9 mouse cellular contexts compared by ENCODE assay signal in genomic region chr15:12248279-12248678, GRCm38 (mm10). TPM values are rescaled to one million over a fixed set of nuclear protein-coding genes. Genes with fewer than 3 reads are reported as not detected.
A peak's percentile ranks its signal among the peaks of the same experiment; 100 is the strongest.
DNase-seq lines count a peak whose midpoint lies in the region; ATAC-seq and TF ChIP-seq lines count a peak whose summit lies in the region.
"Had no signal": no experiment of that assay in that cellular context is flagged by ENCODE, and none has a peak within 500 bp of the region (broad histone marks: within the 10 kb centered on the region; RNA-seq: fewer than 3 reads in every experiment).

No protein-coding gene starts in this region.

- H3K27ac ChIP-seq in heart, postnatal 0 days (ENCODE audit: low read depth): peak overlapping the region; percentile 87; the same call in 1 of the 2 replicates
- H3K27ac ChIP-seq in midbrain, embryonic 11.5 days (ENCODE audit: low read depth, low read length): no peak overlapping the region
- H3K27ac ChIP-seq: embryonic facial prominence, embryonic 13.5 days had no signal

- H3K4me2 ChIP-seq in heart, postnatal 0 days (ENCODE audit: low read depth, low read length): no peak overlapping the region
- H3K4me2 ChIP-seq in midbrain, embryonic 11.5 days: no peak overlapping the region
- H3K4me2 ChIP-seq: embryonic facial prominence, embryonic 13.5 days had no signal

- peak; percentile 47 for DNase-seq in heart, postnatal 0 days (ENCODE audit: low spot score)
- no peak for DNase-seq in heart, adult 9 months (ENCODE audit: low spot score in 2 of 2)
- peak; percentile 69 to 71 for DNase-seq in B cell, adult 2 months
- peak; percentile 19 for DNase-seq in G1E (ENCODE audit: low spot score)
- peak; percentile 81 for DNase-seq in induced T-regulatory cell, adult 2 months (ENCODE audit: low read depth)
- DNase-seq in splenic B cell, adult 2 months (ENCODE audit: low read depth, low spot score): peak; percentile 77
- DNase-seq in ovary, postnatal 10 days (ENCODE audit: low spot score): no peak
- no peak for DNase-seq in midbrain, embryonic 11.5 days (ENCODE audit: low spot score, missing footprints)

- ATAC-seq in heart, postnatal 0 days (ENCODE audit: insufficient read depth, low read depth): no peak
- no peak for ATAC-seq in G1E (ENCODE audit: extremely low read depth, insufficient number of reproducible peaks, low FRiP score, poor library complexity, severe bottlenecking)
- no peak for ATAC-seq in midbrain, embryonic 11.5 days (ENCODE audit: low FRiP score)

- 0 out of 2 replicates have a peak, but pooled peaks cover 2% of the 10 kb centered on the region for H3K9me3 ChIP-seq in heart, postnatal 0 days (replicated peaks; ENCODE audit: control insufficient read depth, low read length)
- H3K9me3 ChIP-seq in G1E (replicated peaks): no peaks in the 10 kb centered on the region
- H3K9me3 ChIP-seq in midbrain, embryonic 11.5 days (ENCODE audit: control insufficient read depth, low read length): no peaks in the 10 kb centered on the region

- peaks cover 27% of the 10 kb centered on the region for H3K36me3 ChIP-seq in heart, postnatal 0 days (replicated peaks; ENCODE audit: control insufficient read depth, insufficient read depth, low read length)
- peaks cover 84% of the 10 kb centered on the region for H3K36me3 ChIP-seq in G1E (replicated peaks)
- H3K36me3 ChIP-seq in splenic B cell, adult 2 months (ENCODE audit: control insufficient read depth, insufficient read depth, low read length, poor library complexity, severe bottlenecking): peaks cover 11% of the 10 kb centered on the region; the same call in 1 of the 2 replicates
- H3K36me3 ChIP-seq in midbrain, embryonic 11.5 days (ENCODE audit: control insufficient read depth, insufficient read depth, low read length): peaks cover 3% of the 10 kb centered on the region; the same call in 1 of the 2 replicates

- no peaks in the 10 kb centered on the region for H3K27me3 ChIP-seq in heart, postnatal 0 days (ENCODE audit: control insufficient read depth, insufficient read depth, low read length)
- no peaks in the 10 kb centered on the region for H3K27me3 ChIP-seq in G1E (ENCODE audit: insufficient read depth, low read length)
- H3K27me3 ChIP-seq in splenic B cell, adult 2 months (ENCODE audit: control insufficient read depth, insufficient read depth, low read length, poor library complexity, severe bottlenecking): no peaks in the 10 kb centered on the region
- no peaks in the 10 kb centered on the region for H3K27me3 ChIP-seq in midbrain, embryonic 11.5 days (ENCODE audit: control insufficient read depth, insufficient read depth, low read length)
- H3K27me3 ChIP-seq: embryonic facial prominence, embryonic 13.5 days had no signal

- H3K4me3 ChIP-seq in heart, postnatal 0 days (ENCODE audit: low read depth, low read length): no peak overlapping the region
- no peak overlapping the region for H3K4me3 ChIP-seq in G1E (ENCODE audit: low read depth, low read length)
- no peak overlapping the region for H3K4me3 ChIP-seq in midbrain, embryonic 11.5 days (ENCODE audit: low read depth, low read length)
- H3K4me3 ChIP-seq: embryonic facial prominence, embryonic 13.5 days had no signal

- peak; percentile 52 for TF ChIP-seq CTCF in heart, postnatal 0 days (IDR thresholded peaks at IDR 0.05; ENCODE audit: low read depth)
- TF ChIP-seq CTCF in G1E (IDR thresholded peaks at IDR 0.05; ENCODE audit: low read depth, low read length): no peak

- TF ChIP-seq EP300 in heart, postnatal 0 days (IDR thresholded peaks at IDR 0.05; ENCODE audit: low read depth): no peak

- H3K9ac ChIP-seq in heart, postnatal 0 days (replicated peaks; ENCODE audit: low read depth, low read length): no peak overlapping the region
- no peak overlapping the region for H3K9ac ChIP-seq in midbrain, embryonic 11.5 days (ENCODE audit: low read length)
- H3K9ac ChIP-seq: embryonic facial prominence, embryonic 13.5 days had no signal

- H3K4me1 ChIP-seq in heart, postnatal 0 days (ENCODE audit: control insufficient read depth, insufficient read depth): peaks cover 18% of the 10 kb centered on the region; the same call in 1 of the 2 replicates
- peaks cover 28% of the 10 kb centered on the region for H3K4me1 ChIP-seq in G1E (ENCODE audit: insufficient read depth, low read depth, low read length)
- peaks cover 11% of the 10 kb centered on the region; the same call in 1 of the 2 replicates for H3K4me1 ChIP-seq in midbrain, embryonic 11.5 days (ENCODE audit: control insufficient read depth, insufficient read depth, low read length)
- H3K4me1 ChIP-seq: embryonic facial prominence, embryonic 13.5 days had no signal

- 65% methylated on average over 4 of the region's 4 CpGs for WGBS in heart, postnatal 0 days
- WGBS in midbrain, embryonic 11.5 days: 59% methylated on average over 4 of the region's 4 CpGs

RNA-seq across cellular contexts. Expression of gene Mtmr12, which starts 43.5 kb away (rescaled TPM):
- total RNA-seq in heart, postnatal 0 days (2014; rRNA removed; ENCODE audit: low replicate concordance): 9.8 and 19.2 TPM in 2 replicates
- 4.9 and 5.4 TPM in 2 replicates for polyA plus RNA-seq in heart, postnatal 0 days (2015; fragmentation: Nextera tagmentation; extraction: Ambion mirVana)
- total RNA-seq in G1E (2014; fragmentation: Nextera tagmentation) (27.6 and 29.0 TPM in 2 replicates), G1E (2017) (25.7 and 29.4 TPM in 2 replicates)
- polyA plus RNA-seq in G1E (2012): 7.9 and 8.2 TPM in 2 replicates
- polyA plus RNA-seq in midbrain, embryonic 11.5 days (2014; fragmentation: Nextera tagmentation; extraction: Ambion mirVana): 16.5 and 17.7 TPM in 2 replicates

Comparison
In these comparisons a context has a peak if more than half of its experiments do, and no peak if none do; other contexts are left out.
1. DNase-seq: peak in heart, postnatal 0 days (single experiment), B cell, adult 2 months (2 of 2), G1E (single experiment), induced T-regulatory cell, adult 2 months (single experiment) and splenic B cell, adult 2 months (single experiment); none in heart, adult 9 months (0 of 2), ovary, postnatal 10 days (single experiment) and midbrain, embryonic 11.5 days (single experiment).